Mouse (Mus musculus) midbrain, embryonic 15.5 days (tissue): ENCODE results near the gene a. TPM values are rescaled to one million over a fixed set of nuclear protein-coding genes. Genes with fewer than 3 reads are reported as not detected.
"Not testable (repeated sequence)": the region's sequence is repeated elsewhere in the genome, so short reads cannot be mapped to it uniquely, and the experiment has no call there.

Source experiments
- ATAC-seq: fragments of 200-750 bp; cut with Nextera tagmentation; replicated peaks from 2 replicates; pipeline ENCODE4 v1.8.0; 2017; ENCODE audit warnings: moderate TSS enrichment
- H3K27ac ChIP-seq: fragments of 300-500 bp; sonication (generic); 2 replicates; pipeline ENCODE4 v1.5.1; 2015; ENCODE audit warnings: mild to moderate bottlenecking, inconsistent platforms
- H3K27me3 ChIP-seq: fragments of 300-500 bp; sonication (generic); replicated peaks from 2 replicates; pipeline ENCODE4 v1.6.1; 2015; ENCODE audit warnings: inconsistent platforms
- H3K36me3 ChIP-seq: fragments of 300-500 bp; sonication (generic); replicated peaks from 2 replicates; pipeline ENCODE4 v1.6.1; 2015; ENCODE audit warnings: inconsistent platforms
- H3K4me1 ChIP-seq: fragments of 300-500 bp; sonication (generic); 2 replicates; pipeline ENCODE4 v1.6.1; 2015; ENCODE audit warnings: inconsistent platforms
- H3K4me2 ChIP-seq: fragments of 300-500 bp; sonication (generic); 2 replicates; pipeline ENCODE4 v1.6.1; 2015; ENCODE audit warnings: inconsistent platforms, mild to moderate bottlenecking, moderate library complexity
- H3K4me3 ChIP-seq: fragments of 300-500 bp; sonication (generic); 2 replicates; pipeline ENCODE4 v1.5.1; 2015; ENCODE audit warnings: mild to moderate bottlenecking, inconsistent platforms
- H3K9ac ChIP-seq: fragments of 300-500 bp; sonication (generic); 2 replicates; pipeline ENCODE4 v1.6.1; 2015; ENCODE audit warnings: mild to moderate bottlenecking, inconsistent platforms
- H3K9me3 ChIP-seq: fragments of 300-500 bp; sonication (generic); 2 replicates; pipeline ENCODE4 v1.6.1; 2016; ENCODE audit warnings: inconsistent platforms
- WGBS: fragments of 180-500 bp; shearing (Covaris S2); methylation state at CpG from one replicate; pipeline ENCODE4 v1.1.7; 2015; ENCODE audit warnings: mixed read lengths; 5-methylcytosine and 5-hydroxymethylcytosine counted together
- polyA plus RNA-seq: library from polyadenylated mRNA; unstranded; fragments of >200 nt; fragmentation: Nextera tagmentation; extraction: Ambion mirVana; gene quantifications from 2 replicates; pipeline ENCODE4 v1.2.1, GENCODE M21; 2015

Gene a
- polyA plus RNA-seq, 1 experiment from 2014 or later = 0.86 TPM

- 86% methylated on average over 3 of the region's 3 CpGs for WGBS
- H3K27me3 ChIP-seq = no peaks in the 10 kb centered on the region
- no peak overlapping the region for H3K4me3 ChIP-seq
- H3K9ac ChIP-seq = no peak overlapping the region
- H3K36me3 ChIP-seq = no peaks in the 10 kb centered on the region
- no peak for ATAC-seq
- H3K9me3 ChIP-seq = no peaks in the 10 kb centered on the region
- no peaks in the 10 kb centered on the region for H3K4me1 ChIP-seq
- no peak overlapping the region for H3K27ac ChIP-seq
- H3K4me2 ChIP-seq = no peak overlapping the region
These were observed 253.3 kb downstream of the a start for GRCm38 (mm10) chr2:155044542-155044941.

- 67% methylated on average over 3 of the region's 3 CpGs for WGBS
- Histone ChIP-seq H3K9me3 (no peaks in the 10 kb centered on the region), H3K36me3 (no peaks in the 10 kb centered on the region), H3K9ac (no peak overlapping the region), H3K27me3 (no peaks in the 10 kb centered on the region), H3K4me3 (no peak overlapping the region), H3K27ac (no peak overlapping the region), H3K4me2 (no peak overlapping the region), H3K4me1 (peaks cover 2% of the 10 kb centered on the region)
- ATAC-seq = no peak
These were observed 253.9 kb downstream of the a start for GRCm38 (mm10) chr2:155045075-155045474.

GRCm38 (mm10) chr2:155046803-155047202 is 255.6 kb downstream of the a start:
- Histone ChIP-seq H3K27me3 (no peaks in the 10 kb centered on the region), H3K4me3 (no peak overlapping the region), H3K9ac (no peak overlapping the region), H3K4me1 (peaks cover 13% of the 10 kb centered on the region), H3K9me3 (no peaks in the 10 kb centered on the region), H3K4me2 (no peak overlapping the region), H3K36me3 (no peaks in the 10 kb centered on the region), H3K27ac (no peak overlapping the region)
- ATAC-seq = no peak
- 82% methylated on average over 2 of the region's 2 CpGs for WGBS

- Histone ChIP-seq H3K27me3 (no peaks in the 10 kb centered on the region), H3K36me3 (no peaks in the 10 kb centered on the region), H3K9me3 (no peaks in the 10 kb centered on the region), H3K27ac (no peak overlapping the region), H3K4me1 (peaks cover 15% of the 10 kb centered on the region), H3K4me3 (no peak overlapping the region), H3K9ac (no peak overlapping the region), H3K4me2 (no peak overlapping the region)
- 71% methylated on average over 7 of the region's 7 CpGs for WGBS
- ATAC-seq = no peak
These were observed 256.4 kb downstream of the a start for GRCm38 (mm10) chr2:155047452-155048178.

- Histone ChIP-seq H3K27ac (peak overlapping the region; percentile 95), H3K4me2 (peak overlapping the region; percentile 80), H3K4me1 (peaks cover 15% of the 10 kb centered on the region), H3K4me3 (peak overlapping the region; percentile 60), H3K9ac (peak overlapping the region; percentile 91), H3K9me3 (no peaks in the 10 kb centered on the region), H3K36me3 (no peaks in the 10 kb centered on the region), H3K27me3 (no peaks in the 10 kb centered on the region)
- 17% methylated on average over 5 of the region's 5 CpGs for WGBS
- ATAC-seq = no peak; the same call in 1 of the 2 replicates
These were observed 258.9 kb downstream of the a start for GRCm38 (mm10) chr2:155050108-155050503.

- Histone ChIP-seq H3K9ac (peak overlapping the region; percentile 91), H3K4me2 (peak overlapping the region; percentile 80), H3K27me3 (no peaks in the 10 kb centered on the region), H3K4me3 (peak overlapping the region; percentile 60), H3K9me3 (no peaks in the 10 kb centered on the region), H3K27ac (peak overlapping the region; percentile 95), H3K36me3 (no peaks in the 10 kb centered on the region), H3K4me1 (peaks cover 15% of the 10 kb centered on the region)
- under 1% methylated on average over 45 of the region's 45 CpGs for WGBS
- peak; percentile 97 for ATAC-seq
These were observed 259.5 kb downstream of the a start for GRCm38 (mm10) chr2:155050504-155051236.

- Histone ChIP-seq H3K4me3 (peak overlapping the region; percentile 60), H3K27me3 (no peaks in the 10 kb centered on the region), H3K27ac (peak overlapping the region; percentile 95), H3K4me2 (peak overlapping the region; percentile 80), H3K9me3 (no peaks in the 10 kb centered on the region), H3K4me1 (peaks cover 15% of the 10 kb centered on the region), H3K9ac (0 out of 2 replicates have a peak overlapping the region, but pooled peaks have one; percentile 56), H3K36me3 (no peaks in the 10 kb centered on the region)
- ATAC-seq = no peak
- 22% methylated on average over 9 of the region's 9 CpGs for WGBS
These were observed 260.6 kb downstream of the a start for GRCm38 (mm10) chr2:155051622-155052351.

GRCm38 (mm10) chr2:155052681-155053080 is 261.5 kb downstream of the a start:
- Histone ChIP-seq H3K9me3 (no peaks in the 10 kb centered on the region), H3K9ac (no peak overlapping the region), H3K27ac (no peak overlapping the region), H3K4me2 (no peak overlapping the region), H3K36me3 (no peaks in the 10 kb centered on the region), H3K4me3 (no peak overlapping the region), H3K4me1 (peaks cover 15% of the 10 kb centered on the region), H3K27me3 (no peaks in the 10 kb centered on the region)
- ATAC-seq = no peak
- 92% methylated on average over 2 of the region's 2 CpGs for WGBS

GRCm38 (mm10) chr2:155053512-155053911 is 262.3 kb downstream of the a start:
- H3K36me3 ChIP-seq, ATAC-seq, H3K27ac ChIP-seq, H3K4me2 ChIP-seq, H3K27me3 ChIP-seq, H3K9ac ChIP-seq, H3K9me3 ChIP-seq, H3K4me3 ChIP-seq: not testable (repeated sequence)
- peaks cover 15% of the 10 kb centered on the region for H3K4me1 ChIP-seq
- WGBS = 88% methylated on average over 8 of the region's 8 CpGs

GRCm38 (mm10) chr2:155054672-155055071 is 263.5 kb downstream of the a start:
- H3K36me3 ChIP-seq = no peaks in the 10 kb centered on the region
- no peak overlapping the region for H3K4me2 ChIP-seq
- no peak overlapping the region for H3K27ac ChIP-seq
- peaks cover 15% of the 10 kb centered on the region for H3K4me1 ChIP-seq
- no peak for ATAC-seq
- H3K27me3 ChIP-seq = no peaks in the 10 kb centered on the region
- no peak overlapping the region for H3K9ac ChIP-seq
- no peaks in the 10 kb centered on the region for H3K9me3 ChIP-seq
- H3K4me3 ChIP-seq = no peak overlapping the region
- WGBS = 80% methylated on average over 3 of the region's 3 CpGs

GRCm38 (mm10) chr2:155056076-155056578 is 264.9 kb downstream of the a start:
- H3K27ac ChIP-seq = no peak overlapping the region
- 76% methylated on average over 5 of the region's 5 CpGs for WGBS
- ATAC-seq = no peak

GRCm38 (mm10) chr2:155057361-155057760 is 266.2 kb downstream of the a start:
- Histone ChIP-seq H3K4me1 (no peaks in the 10 kb centered on the region), H3K9me3 (no peaks in the 10 kb centered on the region), H3K27ac (no peak overlapping the region), H3K9ac (no peak overlapping the region), H3K4me2 (no peak overlapping the region), H3K36me3 (0 out of 2 replicates have a peak, but pooled peaks cover 3% of the 10 kb centered on the region), H3K27me3 (no peaks in the 10 kb centered on the region), H3K4me3 (no peak overlapping the region)
- no peak for ATAC-seq
- WGBS = 78% methylated on average over 1 of the region's 1 CpGs

More at GRCm38 (mm10) chr2:155056076-155056578, 264.9 kb downstream of the a start:
- H3K4me3 ChIP-seq = no peak overlapping the region
- H3K9ac ChIP-seq = no peak overlapping the region
- H3K9me3 ChIP-seq = no peaks in the 10 kb centered on the region
- no peaks in the 10 kb centered on the region for H3K36me3 ChIP-seq
- H3K4me1 ChIP-seq = peaks cover 9% of the 10 kb centered on the region
- no peaks in the 10 kb centered on the region for H3K27me3 ChIP-seq
- no peak overlapping the region for H3K4me2 ChIP-seq
